Mouse (Mus musculus): ENCODE data around the gene Ms4a3. TPM values are rescaled to one million over a fixed set of nuclear protein-coding genes. Genes with fewer than 3 reads are reported as not detected.

Gene Ms4a3
- polyA plus RNA-seq, 1 experiment, result not detected

GRCm38 (mm10) chr19:11634330-11634729 lies 6.3 kb downstream of the Ms4a3 start:
- Histone ChIP-seq H3K4me3 (ENCODE audit: control insufficient read depth, low read depth, low read length) (no peak overlapping the region), H3K27me3 (ENCODE audit: control insufficient read depth, insufficient read depth, low read length) (no peaks in the 10 kb centered on the region), H3K4me1 (ENCODE audit: control insufficient read depth, insufficient read depth, low read length) (no peaks in the 10 kb centered on the region), H3K36me3 (ENCODE audit: control insufficient read depth, insufficient read depth, low read length) (no peaks in the 10 kb centered on the region), H3K27ac (ENCODE audit: control insufficient read depth, insufficient read depth, low read depth, low read length) (no peak overlapping the region)
- TF ChIP-seq POLR2A (IDR thresholded peaks at IDR 0.05; ENCODE audit: control insufficient read depth, low read depth, low read length) (no peak), CTCF (IDR thresholded peaks at IDR 0.05; ENCODE audit: control insufficient read depth, insufficient read depth, insufficient replicate concordance, low read depth, low read length) (no peak)

- Histone ChIP-seq H3K36me3 (ENCODE audit: control insufficient read depth, insufficient read depth, low read length) (no peaks in the 10 kb centered on the region), H3K4me1 (ENCODE audit: control insufficient read depth, insufficient read depth, low read length) (no peaks in the 10 kb centered on the region), H3K4me3 (ENCODE audit: control insufficient read depth, low read depth, low read length) (no peak overlapping the region), H3K27ac (ENCODE audit: control insufficient read depth, insufficient read depth, low read depth, low read length) (no peak overlapping the region), H3K27me3 (ENCODE audit: control insufficient read depth, insufficient read depth, low read length) (no peaks in the 10 kb centered on the region)
- TF ChIP-seq POLR2A (IDR thresholded peaks at IDR 0.05; ENCODE audit: control insufficient read depth, low read depth, low read length) (no peak), CTCF (IDR thresholded peaks at IDR 0.05; ENCODE audit: control insufficient read depth, insufficient read depth, insufficient replicate concordance, low read depth, low read length) (no peak)
Observed at GRCm38 (mm10) chr19:11633732-11634131, 6.9 kb downstream of the Ms4a3 start.

GRCm38 (mm10) chr19:11625231-11625630 lies 15.4 kb downstream of the Ms4a3 start:
- no peak overlapping the region for H3K27ac ChIP-seq (ENCODE audit: control insufficient read depth, insufficient read depth, low read depth, low read length)
- TF ChIP-seq CTCF (IDR thresholded peaks at IDR 0.05; ENCODE audit: control insufficient read depth, insufficient read depth, insufficient replicate concordance, low read depth, low read length), result no peak
- TF ChIP-seq POLR2A (IDR thresholded peaks at IDR 0.05; ENCODE audit: control insufficient read depth, low read depth, low read length), result no peak
- H3K4me3 ChIP-seq (ENCODE audit: control insufficient read depth, low read depth, low read length), result no peak overlapping the region
- H3K27me3 ChIP-seq (ENCODE audit: control insufficient read depth, insufficient read depth, low read length), result no peaks in the 10 kb centered on the region
- H3K36me3 ChIP-seq (ENCODE audit: control insufficient read depth, insufficient read depth, low read length), result no peaks in the 10 kb centered on the region
- H3K4me1 ChIP-seq (ENCODE audit: control insufficient read depth, insufficient read depth, low read length), result no peaks in the 10 kb centered on the region

- TF ChIP-seq CTCF (IDR thresholded peaks at IDR 0.05; ENCODE audit: control insufficient read depth, insufficient read depth, insufficient replicate concordance, low read depth, low read length) (no peak), POLR2A (IDR thresholded peaks at IDR 0.05; ENCODE audit: control insufficient read depth, low read depth, low read length) (no peak)
- no peaks in the 10 kb centered on the region for H3K4me1 ChIP-seq (ENCODE audit: control insufficient read depth, insufficient read depth, low read length)
- H3K4me3 ChIP-seq (ENCODE audit: control insufficient read depth, low read depth, low read length), result no peak overlapping the region
- no peak overlapping the region for H3K27ac ChIP-seq (ENCODE audit: control insufficient read depth, insufficient read depth, low read depth, low read length)
- H3K36me3 ChIP-seq (ENCODE audit: control insufficient read depth, insufficient read depth, low read length), result no peaks in the 10 kb centered on the region
- H3K27me3 ChIP-seq (ENCODE audit: control insufficient read depth, insufficient read depth, low read length), result no peaks in the 10 kb centered on the region
Observed at GRCm38 (mm10) chr19:11624800-11625199, 15.9 kb downstream of the Ms4a3 start.

- Histone ChIP-seq H3K36me3 (ENCODE audit: control insufficient read depth, insufficient read depth, low read length) (no peaks in the 10 kb centered on the region), H3K27ac (ENCODE audit: control insufficient read depth, insufficient read depth, low read depth, low read length) (no peak within 1 kb of the TSS), H3K4me3 (ENCODE audit: control insufficient read depth, low read depth, low read length) (no peak within 1 kb of the TSS), H3K4me1 (ENCODE audit: control insufficient read depth, insufficient read depth, low read length) (no peaks in the 10 kb centered on the region), H3K27me3 (ENCODE audit: control insufficient read depth, insufficient read depth, low read length) (no peaks in the 10 kb centered on the region)
- no peak for TF ChIP-seq CTCF (IDR thresholded peaks at IDR 0.05; ENCODE audit: control insufficient read depth, insufficient read depth, insufficient replicate concordance, low read depth, low read length)
- TF ChIP-seq POLR2A (IDR thresholded peaks at IDR 0.05; ENCODE audit: control insufficient read depth, low read depth, low read length), result no peak
Observed at GRCm38 (mm10) chr19:11623551-11623950, 17.1 kb downstream of the Ms4a3 start, which contains the start of gene Ms4a2. TSS of gene Ms4a2 (minus strand) at chr19:11623719.

- Histone ChIP-seq H3K4me1 (ENCODE audit: control insufficient read depth, insufficient read depth, low read length) (no peaks in the 10 kb centered on the region), H3K27me3 (ENCODE audit: control insufficient read depth, insufficient read depth, low read length) (no peaks in the 10 kb centered on the region), H3K36me3 (ENCODE audit: control insufficient read depth, insufficient read depth, low read length) (no peaks in the 10 kb centered on the region), H3K4me3 (ENCODE audit: control insufficient read depth, low read depth, low read length) (no peak overlapping the region), H3K27ac (ENCODE audit: control insufficient read depth, insufficient read depth, low read depth, low read length) (no peak overlapping the region)
- TF ChIP-seq CTCF (IDR thresholded peaks at IDR 0.05; ENCODE audit: control insufficient read depth, insufficient read depth, insufficient replicate concordance, low read depth, low read length), result no peak
- TF ChIP-seq POLR2A (IDR thresholded peaks at IDR 0.05; ENCODE audit: control insufficient read depth, low read depth, low read length), result no peak
Observed at GRCm38 (mm10) chr19:11617983-11618382, 22.7 kb downstream of the Ms4a3 start.

- TF ChIP-seq POLR2A (IDR thresholded peaks at IDR 0.05; ENCODE audit: control insufficient read depth, low read depth, low read length) (no peak), CTCF (IDR thresholded peaks at IDR 0.05; ENCODE audit: control insufficient read depth, insufficient read depth, insufficient replicate concordance, low read depth, low read length) (no peak)
- no peak overlapping the region for H3K4me3 ChIP-seq (ENCODE audit: control insufficient read depth, low read depth, low read length)
- H3K4me1 ChIP-seq (ENCODE audit: control insufficient read depth, insufficient read depth, low read length), result no peaks in the 10 kb centered on the region
- no peak overlapping the region for H3K27ac ChIP-seq (ENCODE audit: control insufficient read depth, insufficient read depth, low read depth, low read length)
- H3K27me3 ChIP-seq (ENCODE audit: control insufficient read depth, insufficient read depth, low read length), result no peaks in the 10 kb centered on the region
- no peaks in the 10 kb centered on the region for H3K36me3 ChIP-seq (ENCODE audit: control insufficient read depth, insufficient read depth, low read length)
Observed at GRCm38 (mm10) chr19:11614805-11615204, 25.8 kb downstream of the Ms4a3 start.

Measured in testis, adult 2 months (tissue).